In genomic region chr11:106001718-106002117, GRCm38 (mm10) we compare ENCODE assay signal across 10 mouse cellular contexts. TPM values are rescaled to one million over a fixed set of nuclear protein-coding genes. Genes with fewer than 3 reads are reported as not detected.
A peak's percentile ranks its signal among the peaks of the same experiment; 100 is the strongest.
DNase-seq lines count a peak whose midpoint lies in the region; ATAC-seq lines count a peak whose summit lies in the region.
"Had no signal": no experiment of that assay in that cellular context is flagged by ENCODE, and none has a peak within 500 bp of the region (broad histone marks: within the 10 kb centered on the region; RNA-seq: fewer than 3 reads in every experiment).

No protein-coding gene starts in this region.

- no peaks in the 10 kb centered on the region for H3K27me3 ChIP-seq in hindbrain, embryonic 14.5 days (ENCODE audit: control insufficient read depth, insufficient read depth, low read length)
- peaks cover 3% of the 10 kb centered on the region; the same call in 1 of the 2 replicates for H3K27me3 ChIP-seq in hindbrain, embryonic 13.5 days
- H3K27me3 ChIP-seq in forebrain, embryonic 10.5 days (ENCODE audit: poor library complexity, severe bottlenecking): no peaks in the 10 kb centered on the region
- no peaks in the 10 kb centered on the region for H3K27me3 ChIP-seq in forebrain, embryonic 11.5 days (ENCODE audit: control insufficient read depth, insufficient read depth, low read length)
- H3K27me3 ChIP-seq: neural tube, embryonic 13.5 days had no signal

- no peak overlapping the region for H3K9ac ChIP-seq in hindbrain, embryonic 14.5 days
- H3K9ac ChIP-seq in hindbrain, embryonic 13.5 days: no peak overlapping the region
- H3K9ac ChIP-seq in forebrain, embryonic 11.5 days (ENCODE audit: low read length): no peak overlapping the region
- H3K9ac ChIP-seq: neural tube, embryonic 13.5 days had no signal

- no peaks in the 10 kb centered on the region for H3K36me3 ChIP-seq in hindbrain, embryonic 14.5 days (replicated peaks; ENCODE audit: control insufficient read depth, insufficient read depth)
- H3K36me3 ChIP-seq in hindbrain, embryonic 13.5 days: no peaks in the 10 kb centered on the region
- no peaks in the 10 kb centered on the region for H3K36me3 ChIP-seq in forebrain, embryonic 10.5 days (replicated peaks)
- H3K36me3 ChIP-seq in forebrain, embryonic 11.5 days (ENCODE audit: control insufficient read depth, insufficient read depth, low read length): no peaks in the 10 kb centered on the region
- H3K36me3 ChIP-seq: neural tube, embryonic 13.5 days had no signal

- H3K4me1 ChIP-seq in hindbrain, embryonic 14.5 days (replicated peaks; ENCODE audit: control insufficient read depth, insufficient read depth, low read length): no peaks in the 10 kb centered on the region
- peaks cover 14% of the 10 kb centered on the region for H3K4me1 ChIP-seq in hindbrain, embryonic 13.5 days (replicated peaks)
- H3K4me1 ChIP-seq in forebrain, embryonic 10.5 days: no peaks in the 10 kb centered on the region
- no peaks in the 10 kb centered on the region for H3K4me1 ChIP-seq in forebrain, embryonic 11.5 days (replicated peaks; ENCODE audit: control insufficient read depth, insufficient read depth, low read length)

- no peak overlapping the region for H3K4me2 ChIP-seq in hindbrain, embryonic 14.5 days (replicated peaks)
- H3K4me2 ChIP-seq in hindbrain, embryonic 13.5 days: no peak overlapping the region
- H3K4me2 ChIP-seq in forebrain, embryonic 11.5 days (ENCODE audit: low read depth, low read length, severe bottlenecking): no peak overlapping the region
- H3K4me2 ChIP-seq: neural tube, embryonic 13.5 days had no signal

- H3K4me3 ChIP-seq in hindbrain, embryonic 14.5 days (replicated peaks; ENCODE audit: low read length): no peak overlapping the region
- H3K4me3 ChIP-seq in hindbrain, embryonic 13.5 days: no peak overlapping the region
- no peak overlapping the region for H3K4me3 ChIP-seq in forebrain, embryonic 10.5 days
- H3K4me3 ChIP-seq in forebrain, embryonic 11.5 days (ENCODE audit: low read depth, low read length): no peak overlapping the region
- H3K4me3 ChIP-seq: neural tube, embryonic 13.5 days had no signal

- H3K27ac ChIP-seq in hindbrain, embryonic 14.5 days: no peak overlapping the region
- H3K27ac ChIP-seq in hindbrain, embryonic 13.5 days: no peak overlapping the region
- no peak overlapping the region for H3K27ac ChIP-seq in forebrain, embryonic 10.5 days
- no peak overlapping the region for H3K27ac ChIP-seq in forebrain, embryonic 11.5 days (ENCODE audit: low read depth, low read length)
- H3K27ac ChIP-seq: neural tube, embryonic 13.5 days had no signal

- H3K9me3 ChIP-seq in hindbrain, embryonic 14.5 days (ENCODE audit: control insufficient read depth, low read length): no peaks in the 10 kb centered on the region
- no peaks in the 10 kb centered on the region for H3K9me3 ChIP-seq in hindbrain, embryonic 13.5 days
- H3K9me3 ChIP-seq in forebrain, embryonic 10.5 days: no peaks in the 10 kb centered on the region
- no peaks in the 10 kb centered on the region for H3K9me3 ChIP-seq in forebrain, embryonic 11.5 days (ENCODE audit: control insufficient read depth, low read length)
- H3K9me3 ChIP-seq: neural tube, embryonic 13.5 days had no signal

- DNase-seq in hindbrain, embryonic 14.5 days (ENCODE audit: low spot score): peak; percentile 38
- DNase-seq in A20 (ENCODE audit: low read depth, low spot score) (peak; percentile 61), MN1 (ENCODE audit: low spot score) (peak; percentile 67)
- DNase-seq in kidney, postnatal 14 days: peak; percentile 48
- no peak for DNase-seq in adrenal gland, postnatal 10 days
- DNase-seq in forebrain, embryonic 10.5 days (ENCODE audit: extremely low spot score, low spot score): no peak
- no peak for DNase-seq in forebrain, embryonic 11.5 days (ENCODE audit: low spot score)

- WGBS in hindbrain, embryonic 14.5 days: 49% methylated on average over 4 of the region's 4 CpGs
- 60% methylated on average over 4 of the region's 4 CpGs for whole genome bisulfite sequencing in hindbrain, embryonic 13.5 days
- 42% methylated on average over 4 of the region's 4 CpGs for WGBS in forebrain, embryonic 10.5 days
- 52% methylated on average over 4 of the region's 4 CpGs for WGBS in forebrain, embryonic 11.5 days

- no peak for ATAC-seq in hindbrain, embryonic 14.5 days (ENCODE audit: low FRiP score)
- ATAC-seq in hindbrain, embryonic 13.5 days (ENCODE audit: low FRiP score): no peak
- ATAC-seq in forebrain, embryonic 11.5 days (replicated peaks; ENCODE audit: low FRiP score): no peak

RNA-seq across cellular contexts. Expression of gene Kcnh6, which starts 6.2 kb away (rescaled TPM):
- polyA plus RNA-seq in hindbrain, embryonic 14.5 days (2014; fragmentation: Nextera tagmentation; extraction: Ambion mirVana): 2.3 and 2.5 TPM in 2 replicates
- polyA plus RNA-seq in hindbrain, embryonic 13.5 days (2015; fragmentation: Nextera tagmentation; extraction: Ambion mirVana): 1.7 and 2.3 TPM in 2 replicates
- under 1 TPM; 0.24 to 0.61 TPM for total RNA-seq in adrenal gland, postnatal 10 days (2021)
- polyA plus RNA-seq in forebrain, embryonic 10.5 days (2016; fragmentation: Nextera tagmentation; extraction: Ambion mirVana): 0.39 and 0.58 TPM in 2 replicates
- 0.39 and 0.41 TPM in 2 replicates for polyA plus RNA-seq in forebrain, embryonic 11.5 days (2014; fragmentation: Nextera tagmentation; extraction: Ambion mirVana)

RNA-seq across cellular contexts. Expression of gene Ace3, which starts 7.2 kb away (rescaled TPM):
- not detected in 2 replicates for polyA plus RNA-seq in hindbrain, embryonic 14.5 days (2014; fragmentation: Nextera tagmentation; extraction: Ambion mirVana)
- polyA plus RNA-seq in hindbrain, embryonic 13.5 days (2015; fragmentation: Nextera tagmentation; extraction: Ambion mirVana): 0.08 TPM in 1 of 2 replicates, not detected in the other
- not detected for total RNA-seq in adrenal gland, postnatal 10 days (2021)
- polyA plus RNA-seq in forebrain, embryonic 10.5 days (2016; fragmentation: Nextera tagmentation; extraction: Ambion mirVana): not detected in 2 replicates
- polyA plus RNA-seq in forebrain, embryonic 11.5 days (2014; fragmentation: Nextera tagmentation; extraction: Ambion mirVana): not detected in 2 replicates
- polyA plus RNA-seq: large intestine, adult 2 months; neural tube, embryonic 13.5 days had no signal

RNA-seq across cellular contexts. Expression of gene Ace, which starts 34.0 kb away (rescaled TPM):
- 6.0 and 6.8 TPM in 2 replicates for polyA plus RNA-seq in hindbrain, embryonic 14.5 days (2014; fragmentation: Nextera tagmentation; extraction: Ambion mirVana)
- 2.4 and 2.5 TPM in 2 replicates for polyA plus RNA-seq in hindbrain, embryonic 13.5 days (2015; fragmentation: Nextera tagmentation; extraction: Ambion mirVana)
- total RNA-seq in adrenal gland, postnatal 10 days (2021): 10 to 100 TPM; 12.9 to 15.4 TPM
- polyA plus RNA-seq in forebrain, embryonic 10.5 days (2016; fragmentation: Nextera tagmentation; extraction: Ambion mirVana): 0.28 and 0.74 TPM in 2 replicates
- polyA plus RNA-seq in forebrain, embryonic 11.5 days (2014; fragmentation: Nextera tagmentation; extraction: Ambion mirVana): 0.67 and 0.90 TPM in 2 replicates

RNA-seq across cellular contexts. Expression of gene Dcaf7, which starts 35.0 kb away (rescaled TPM):
- 156 and 176 TPM in 2 replicates for polyA plus RNA-seq in hindbrain, embryonic 14.5 days (2014; fragmentation: Nextera tagmentation; extraction: Ambion mirVana)
- polyA plus RNA-seq in hindbrain, embryonic 13.5 days (2015; fragmentation: Nextera tagmentation; extraction: Ambion mirVana): 117 and 123 TPM in 2 replicates
- 10 to 100 TPM; 54.3 to 56.1 TPM for total RNA-seq in adrenal gland, postnatal 10 days (2021)
- 84.0 and 87.1 TPM in 2 replicates for polyA plus RNA-seq in forebrain, embryonic 10.5 days (2016; fragmentation: Nextera tagmentation; extraction: Ambion mirVana)
- polyA plus RNA-seq in forebrain, embryonic 11.5 days (2014; fragmentation: Nextera tagmentation; extraction: Ambion mirVana): 104 TPM in 2 replicates

RNA-seq across cellular contexts. Expression of gene Cyb561, which starts 48.6 kb away (rescaled TPM):
- 48.9 and 55.1 TPM in 2 replicates for polyA plus RNA-seq in hindbrain, embryonic 14.5 days (2014; fragmentation: Nextera tagmentation; extraction: Ambion mirVana)
- 42.6 and 42.7 TPM in 2 replicates for polyA plus RNA-seq in hindbrain, embryonic 13.5 days (2015; fragmentation: Nextera tagmentation; extraction: Ambion mirVana)
- 100 to 1,000 TPM; 123 to 140 TPM for total RNA-seq in adrenal gland, postnatal 10 days (2021)
- 14.5 and 15.4 TPM in 2 replicates for polyA plus RNA-seq in forebrain, embryonic 10.5 days (2016; fragmentation: Nextera tagmentation; extraction: Ambion mirVana)
- 11.5 and 13.7 TPM in 2 replicates for polyA plus RNA-seq in forebrain, embryonic 11.5 days (2014; fragmentation: Nextera tagmentation; extraction: Ambion mirVana)

Comparison
In these comparisons a context has a peak if more than half of its experiments do, and no peak if none do; other contexts are left out.
1. DNase-seq: peak in hindbrain, embryonic 14.5 days (single experiment), A20 (single experiment), MN1 (single experiment) and kidney, postnatal 14 days (single experiment); none in adrenal gland, postnatal 10 days (single experiment), forebrain, embryonic 10.5 days (single experiment) and forebrain, embryonic 11.5 days (single experiment).